Mouse (Mus musculus): ENCODE results near the gene Nrip1. TPM values are rescaled to one million over a fixed set of nuclear protein-coding genes. Genes with fewer than 3 reads are reported as not detected.

Gene Nrip1
- polyA plus RNA-seq, 1 experiment, result 9.6 TPM

DNA sequence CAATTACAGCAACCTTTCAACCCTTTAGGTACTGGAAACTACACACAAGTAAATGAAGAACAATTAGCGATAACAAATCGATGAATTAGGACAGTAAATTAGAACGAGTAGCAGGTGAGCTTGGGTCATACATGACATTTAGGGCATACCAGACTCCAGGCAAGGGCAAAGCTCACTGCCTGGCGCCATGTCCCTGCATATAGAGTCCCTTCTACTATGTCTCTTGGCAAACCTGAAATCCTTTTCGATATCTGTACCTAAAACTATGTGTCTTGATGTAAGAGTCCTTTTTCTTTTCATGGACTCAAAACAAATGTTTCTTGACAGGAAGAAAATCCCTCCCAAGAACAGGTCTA is 53.5 kb downstream of the Nrip1 start:
- H3K27ac ChIP-seq (ENCODE audit: insufficient read depth, low read depth, low read length), result no peak overlapping the region
- TF ChIP-seq CTCF (IDR thresholded peaks at IDR 0.05; ENCODE audit: low read depth, low read length), result no peak
- no peak for TF ChIP-seq POLR2A (IDR thresholded peaks at IDR 0.05; ENCODE audit: borderline replicate concordance, low read depth, low read length)
- peaks cover 13% of the 10 kb centered on the region for H3K4me1 ChIP-seq (ENCODE audit: control insufficient read depth, insufficient read depth, low read length)

DNA sequence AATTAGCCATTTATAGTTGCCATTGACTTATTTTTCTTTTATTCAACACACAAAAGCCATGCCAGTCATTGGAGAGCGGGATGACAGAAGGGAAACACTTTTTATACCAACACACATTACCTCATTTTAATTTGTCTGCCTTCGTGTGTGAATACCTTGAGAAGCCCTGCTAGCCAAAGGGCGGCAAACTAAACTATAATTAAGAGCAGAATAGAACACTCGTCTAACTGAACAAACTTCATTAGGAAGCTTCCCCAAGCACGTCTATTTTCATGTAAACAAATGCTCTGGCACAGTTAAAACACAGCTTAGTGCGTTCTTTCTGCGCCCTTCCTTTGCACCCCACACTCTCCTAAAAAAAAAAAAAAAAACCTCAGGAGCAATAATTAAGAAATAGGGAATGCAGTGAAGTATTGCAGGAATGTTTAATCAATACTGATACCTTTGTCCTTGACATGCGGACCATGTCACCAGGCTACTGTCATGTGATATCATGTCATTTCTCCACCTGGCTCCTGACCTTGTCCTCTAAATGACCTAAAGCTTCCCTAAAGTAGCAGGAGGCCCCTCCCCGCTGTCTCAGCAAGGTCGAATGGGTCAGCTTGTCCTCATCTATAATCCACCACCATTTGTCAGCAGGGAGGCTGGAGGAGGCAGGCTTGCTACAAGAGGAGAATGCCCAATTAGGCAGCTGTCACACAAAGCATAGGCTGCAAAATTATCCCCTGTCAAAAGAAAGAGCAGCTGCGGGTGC is 54.1 kb downstream of the Nrip1 start:
- TF ChIP-seq POLR2A (IDR thresholded peaks at IDR 0.05; ENCODE audit: borderline replicate concordance, low read depth, low read length) (no peak), CTCF (IDR thresholded peaks at IDR 0.05; ENCODE audit: low read depth, low read length) (no peak)
- Histone ChIP-seq H3K4me3 (ENCODE audit: insufficient read depth, low read length) (no peak overlapping the region), H3K4me1 (ENCODE audit: control insufficient read depth, insufficient read depth, low read length) (peaks cover 9% of the 10 kb centered on the region), H3K27ac (ENCODE audit: insufficient read depth, low read depth, low read length) (no peak overlapping the region)

More for the DNA sequence above, 53.5 kb downstream of the Nrip1 start:
- no peak overlapping the region for H3K4me3 ChIP-seq (ENCODE audit: insufficient read depth, low read length)

DNA sequence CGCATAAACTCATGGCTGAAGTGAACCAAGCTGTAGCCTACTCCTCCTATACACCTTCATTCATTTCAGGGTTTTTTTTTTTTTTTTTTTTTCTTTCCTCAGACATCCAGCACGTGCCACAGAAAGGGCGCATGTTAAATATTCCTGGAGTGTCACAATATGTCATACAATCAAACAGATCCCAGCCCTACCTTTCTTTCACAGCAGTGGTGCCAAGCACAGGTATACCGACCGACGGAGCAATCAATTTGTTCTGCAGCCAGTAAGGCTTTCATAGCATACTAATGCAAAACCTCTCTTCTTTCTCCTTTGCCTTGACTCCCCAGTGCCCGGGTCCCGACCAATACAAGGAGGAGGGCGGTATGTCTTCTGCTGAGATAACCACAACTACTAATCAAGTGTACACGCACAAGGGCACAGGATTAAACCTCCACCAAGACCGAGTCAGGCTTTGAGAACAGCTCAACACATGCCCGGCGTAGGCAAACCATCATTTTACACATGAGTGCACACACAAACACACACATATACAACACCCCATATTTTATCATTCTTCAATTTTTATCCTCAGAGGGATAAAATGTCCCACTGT is 55.2 kb downstream of the Nrip1 start:
- peaks cover 11% of the 10 kb centered on the region for H3K4me1 ChIP-seq (ENCODE audit: control insufficient read depth, insufficient read depth, low read length)
- H3K27ac ChIP-seq (ENCODE audit: insufficient read depth, low read depth, low read length), result no peak overlapping the region
- no peak overlapping the region for H3K4me3 ChIP-seq (ENCODE audit: insufficient read depth, low read length)
- TF ChIP-seq POLR2A (IDR thresholded peaks at IDR 0.05; ENCODE audit: borderline replicate concordance, low read depth, low read length) (no peak), CTCF (IDR thresholded peaks at IDR 0.05; ENCODE audit: low read depth, low read length) (no peak)

DNA sequence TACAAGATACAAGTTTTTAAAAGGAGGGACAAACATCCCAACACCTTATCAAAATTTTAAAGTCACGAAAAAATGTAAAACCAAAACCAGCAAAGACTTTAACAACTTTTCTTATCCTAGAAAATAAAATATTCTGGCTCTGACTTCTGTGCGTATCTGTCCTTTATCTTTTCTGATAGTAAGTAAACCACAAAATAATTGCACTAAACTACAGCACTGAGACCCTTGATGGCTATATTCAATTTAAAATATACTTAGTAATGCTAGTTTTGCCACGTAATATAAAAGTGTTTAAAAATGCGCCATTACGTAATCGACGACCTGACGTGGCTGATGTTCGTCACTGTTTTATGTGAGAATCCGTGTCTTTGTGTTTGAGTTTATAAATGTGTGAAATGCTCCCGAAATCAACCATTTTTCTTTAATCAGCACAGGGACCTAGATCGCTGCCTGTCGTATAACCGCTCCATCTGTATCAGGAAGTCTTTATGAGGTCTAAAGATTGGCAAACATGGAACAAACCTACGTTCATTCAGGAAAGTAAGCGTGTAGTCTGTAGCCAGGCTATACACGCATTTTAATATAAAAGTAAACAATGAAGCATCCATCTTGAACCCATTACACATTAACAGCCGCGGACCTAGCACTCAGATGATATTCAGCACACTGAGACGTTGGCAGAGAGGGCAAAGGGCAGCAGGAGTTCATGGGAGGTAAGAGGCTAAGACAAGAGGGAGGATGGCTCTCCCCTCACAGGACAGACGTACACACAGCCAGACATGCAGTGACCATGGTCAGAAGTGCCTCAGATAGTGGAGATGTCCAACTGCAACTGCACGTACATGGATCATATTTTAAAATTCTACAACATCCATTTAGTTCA is 56.4 kb downstream of the Nrip1 start:
- H3K4me1 ChIP-seq (ENCODE audit: control insufficient read depth, insufficient read depth, low read length), result peaks cover 13% of the 10 kb centered on the region
- no peak overlapping the region for H3K27ac ChIP-seq (ENCODE audit: insufficient read depth, low read depth, low read length)
- no peak for TF ChIP-seq POLR2A (IDR thresholded peaks at IDR 0.05; ENCODE audit: borderline replicate concordance, low read depth, low read length)
- no peak for TF ChIP-seq CTCF (IDR thresholded peaks at IDR 0.05; ENCODE audit: low read depth, low read length)

DNA sequence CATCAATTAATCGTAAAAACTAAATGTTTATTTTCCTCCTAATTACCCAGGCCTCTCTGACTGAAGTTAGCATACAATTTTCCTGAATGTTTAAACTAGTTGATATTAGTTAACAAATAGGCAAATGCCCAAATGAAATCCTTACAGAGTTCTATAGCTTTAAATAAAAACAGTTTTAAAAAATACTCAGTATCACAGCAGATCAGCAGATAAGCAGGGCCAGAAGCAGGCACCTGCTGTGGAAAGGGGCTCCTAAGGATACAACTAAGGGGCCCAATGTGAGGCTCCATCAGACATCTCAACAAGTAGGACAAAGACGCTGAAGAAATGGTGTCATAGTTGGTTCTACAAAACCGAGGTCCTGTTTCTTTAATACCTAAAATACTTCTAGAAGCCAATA is 58.0 kb downstream of the Nrip1 start:
- peaks cover 4% of the 10 kb centered on the region; the same call in 1 of the 2 replicates for H3K4me1 ChIP-seq (ENCODE audit: control insufficient read depth, insufficient read depth, low read length)

More for the DNA sequence above, 56.4 kb downstream of the Nrip1 start:
- no peak overlapping the region for H3K4me3 ChIP-seq (ENCODE audit: insufficient read depth, low read length)

DNA sequence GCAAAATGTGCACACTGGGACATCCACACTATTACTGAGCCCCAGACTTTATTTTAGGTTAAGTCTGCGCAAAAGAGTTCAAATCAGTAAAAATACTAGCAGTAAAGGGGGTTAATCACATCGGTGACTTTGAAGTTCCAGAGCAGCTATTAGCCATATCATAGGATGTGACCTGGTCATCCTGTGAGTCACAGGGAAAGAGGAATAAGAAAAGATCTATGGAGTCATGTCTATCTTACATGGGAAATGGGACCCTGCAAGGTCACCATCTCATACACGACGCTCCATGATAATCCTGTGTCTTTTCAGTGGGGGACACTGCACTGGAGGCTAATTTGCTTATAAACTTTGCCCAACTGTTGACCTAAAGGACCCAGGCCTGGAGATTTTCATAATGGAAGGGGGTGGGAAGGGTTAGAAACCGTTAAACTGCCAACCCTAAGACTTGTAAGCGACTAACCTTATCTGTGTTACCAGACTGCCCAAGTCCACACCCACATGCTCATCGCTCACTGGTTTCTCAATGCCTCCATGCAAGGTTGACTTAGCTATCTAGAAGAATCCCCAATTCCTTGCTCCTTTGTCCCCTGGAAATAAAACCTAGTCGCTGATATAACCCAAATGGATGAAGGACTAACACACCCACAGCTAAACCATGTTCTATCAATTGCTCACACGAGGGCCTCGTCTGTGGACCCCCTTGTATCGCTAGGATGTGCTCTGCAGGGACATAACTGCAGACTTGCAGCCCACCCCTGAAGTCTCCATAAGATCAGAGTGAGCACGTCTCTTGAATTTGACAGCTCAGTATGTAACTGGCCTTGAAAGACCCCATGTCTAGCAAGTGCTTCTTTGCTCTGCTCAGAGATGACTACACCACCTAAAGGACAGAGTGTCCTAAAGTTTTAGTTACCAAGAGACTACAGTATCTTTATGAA is 59.3 kb downstream of the Nrip1 start:
- Histone ChIP-seq H3K27ac (ENCODE audit: insufficient read depth, low read depth, low read length) (no peak overlapping the region), H3K4me3 (ENCODE audit: insufficient read depth, low read length) (no peak overlapping the region), H3K4me1 (ENCODE audit: control insufficient read depth, insufficient read depth, low read length) (peaks cover 4% of the 10 kb centered on the region; the same call in 1 of the 2 replicates)
- TF ChIP-seq POLR2A (IDR thresholded peaks at IDR 0.05; ENCODE audit: borderline replicate concordance, low read depth, low read length) (no peak), CTCF (IDR thresholded peaks at IDR 0.05; ENCODE audit: low read depth, low read length) (no peak)

More for the DNA sequence above, 58.0 kb downstream of the Nrip1 start:
- Histone ChIP-seq H3K4me3 (ENCODE audit: insufficient read depth, low read length) (no peak overlapping the region), H3K27ac (ENCODE audit: insufficient read depth, low read depth, low read length) (no peak overlapping the region)
- TF ChIP-seq CTCF (IDR thresholded peaks at IDR 0.05; ENCODE audit: low read depth, low read length) (no peak), POLR2A (IDR thresholded peaks at IDR 0.05; ENCODE audit: borderline replicate concordance, low read depth, low read length) (no peak)

DNA sequence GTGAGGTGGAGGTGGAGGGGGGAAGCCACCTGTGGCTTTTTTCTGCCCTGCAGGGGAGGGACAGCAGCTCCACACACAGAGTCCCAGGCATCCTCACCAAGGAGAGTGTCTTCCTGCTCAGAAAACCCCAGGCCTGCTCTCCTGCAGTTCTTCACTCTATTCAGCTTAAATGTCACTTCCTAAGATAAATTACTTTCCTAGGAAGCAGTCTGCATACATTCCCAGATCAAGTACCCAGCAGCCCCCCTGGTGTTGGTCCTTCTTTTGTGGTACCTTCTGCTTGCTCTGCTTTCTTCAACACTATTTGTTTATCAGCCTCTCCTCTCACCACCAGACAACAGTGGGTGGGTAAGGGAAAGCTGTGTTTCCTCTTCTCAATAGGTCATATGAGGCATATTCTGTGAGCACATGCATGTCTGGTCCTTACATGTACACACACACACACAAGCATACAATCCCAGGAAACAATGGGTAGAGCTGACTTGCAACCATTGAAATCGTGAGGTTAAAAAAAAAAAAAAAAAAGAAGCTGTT is 60.7 kb downstream of the Nrip1 start:
- Histone ChIP-seq H3K27ac (ENCODE audit: insufficient read depth, low read depth, low read length) (no peak overlapping the region), H3K4me1 (ENCODE audit: control insufficient read depth, insufficient read depth, low read length) (peaks cover 4% of the 10 kb centered on the region; the same call in 1 of the 2 replicates)

DNA sequence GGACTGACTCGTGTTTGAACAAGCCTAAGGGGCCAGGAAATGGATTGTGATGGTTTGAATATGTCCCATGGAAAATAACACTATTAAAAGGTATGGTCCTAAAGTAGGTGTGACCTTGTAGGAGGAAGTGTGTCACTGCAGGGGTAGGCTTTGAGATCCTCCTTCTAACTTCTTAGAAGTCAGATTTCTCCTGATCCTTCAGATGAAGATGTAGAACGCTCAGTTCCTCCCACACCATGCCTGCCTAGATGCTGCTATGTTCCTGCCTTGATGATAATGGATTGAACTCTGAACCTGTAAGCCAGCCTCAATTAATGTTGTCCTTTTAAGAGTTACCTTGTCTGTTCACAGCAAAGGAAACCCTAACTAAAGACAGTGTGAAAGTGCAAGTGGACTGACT is 62.8 kb downstream of the Nrip1 start:
- no peak for TF ChIP-seq CTCF (IDR thresholded peaks at IDR 0.05; ENCODE audit: low read depth, low read length)
- no peak for TF ChIP-seq POLR2A (IDR thresholded peaks at IDR 0.05; ENCODE audit: borderline replicate concordance, low read depth, low read length)
- Histone ChIP-seq H3K4me1 (ENCODE audit: control insufficient read depth, insufficient read depth, low read length) (peaks cover 4% of the 10 kb centered on the region; the same call in 1 of the 2 replicates), H3K4me3 (ENCODE audit: insufficient read depth, low read length) (no peak overlapping the region), H3K27ac (ENCODE audit: insufficient read depth, low read depth, low read length) (no peak overlapping the region)

More for the DNA sequence above, 60.7 kb downstream of the Nrip1 start:
- no peak overlapping the region for H3K4me3 ChIP-seq (ENCODE audit: insufficient read depth, low read length)
- TF ChIP-seq CTCF (IDR thresholded peaks at IDR 0.05; ENCODE audit: low read depth, low read length) (no peak), POLR2A (IDR thresholded peaks at IDR 0.05; ENCODE audit: borderline replicate concordance, low read depth, low read length) (no peak)
